Mouse (Mus musculus) hindbrain, embryonic 13.5 days (tissue): Measurements from ENCODE around the gene Ssbp3. TPM values are rescaled to one million over a fixed set of nuclear protein-coding genes. Genes with fewer than 3 reads are reported as not detected.
A peak's percentile ranks its signal among the peaks of the same experiment; 100 is the strongest.

ENCODE experiments used
- ATAC-seq: fragments of 200-750 bp; cut with Nextera tagmentation; 2 replicates; pipeline ENCODE4 v1.8.0; 2017; ENCODE audit warnings: moderate TSS enrichment; ENCODE audit not compliant: low FRiP score
- H3K27ac ChIP-seq: fragments of 300-500 bp; sonication (generic); 2 replicates; pipeline ENCODE4 v1.5.1; 2015; ENCODE audit warnings: inconsistent platforms, mild to moderate bottlenecking, moderate library complexity
- H3K27me3 ChIP-seq: fragments of 300-500 bp; sonication (generic); 2 replicates; pipeline ENCODE4 v1.6.1; 2015; ENCODE audit warnings: mild to moderate bottlenecking, inconsistent platforms
- H3K36me3 ChIP-seq: fragments of 300-500 bp; sonication (generic); 2 replicates; pipeline ENCODE4 v1.6.1; 2015; ENCODE audit warnings: mild to moderate bottlenecking, inconsistent platforms
- H3K4me1 ChIP-seq: fragments of 300-500 bp; sonication (generic); replicated peaks from 2 replicates; pipeline ENCODE4 v1.6.1; 2015; ENCODE audit warnings: inconsistent platforms
- H3K4me2 ChIP-seq: fragments of 300-500 bp; sonication (generic); 2 replicates; pipeline ENCODE4 v1.6.1; 2015; ENCODE audit warnings: inconsistent platforms, mild to moderate bottlenecking, moderate library complexity
- H3K4me3 ChIP-seq: fragments of 300-500 bp; sonication (generic); 2 replicates; pipeline ENCODE4 v1.5.1; 2015; ENCODE audit warnings: mild to moderate bottlenecking, inconsistent platforms
- H3K9ac ChIP-seq: fragments of 300-500 bp; sonication (generic); 2 replicates; pipeline ENCODE4 v1.6.1; 2015; ENCODE audit warnings: mild to moderate bottlenecking, inconsistent platforms
- H3K9me3 ChIP-seq: fragments of 300-500 bp; sonication (generic); 2 replicates; pipeline ENCODE4 v1.6.1; 2016; ENCODE audit warnings: inconsistent platforms
- WGBS: fragments of 180-500 bp; shearing (Covaris S2); methylation state at CpG from one replicate; pipeline ENCODE4 v1.1.7; 2015; 5-methylcytosine and 5-hydroxymethylcytosine counted together
- polyA plus RNA-seq: library from polyadenylated mRNA; unstranded; fragments of >200 nt; fragmentation: Nextera tagmentation; extraction: Ambion mirVana; gene quantifications from 2 replicates; pipeline ENCODE4 v1.2.1, GENCODE M21; 2015

The Ssbp3 gene
- polyA plus RNA-seq, 1 experiment from 2014 or later: 179 TPM

- 91% methylated on average over 3 of the region's 3 CpGs for WGBS
- no peaks in the 10 kb centered on the region for H3K9me3 ChIP-seq
- peaks cover 16% of the 10 kb centered on the region for H3K36me3 ChIP-seq
- ATAC-seq: no peak
- no peak overlapping the region for H3K27ac ChIP-seq
- H3K4me3 ChIP-seq: no peak overlapping the region
- no peak overlapping the region for H3K4me2 ChIP-seq
- peaks cover 71% of the 10 kb centered on the region for H3K4me1 ChIP-seq
- H3K9ac ChIP-seq: no peak overlapping the region
- no peaks in the 10 kb centered on the region for H3K27me3 ChIP-seq
Observed at GRCm38 (mm10) chr4:107012574-107012973, 102.1 kb downstream of the Ssbp3 start.

GRCm38 (mm10) chr4:107013119-107013816, 102.8 kb downstream of the Ssbp3 start:
- Histone ChIP-seq H3K27ac (peak overlapping the region; percentile 36; the same call in 1 of the 2 replicates), H3K36me3 (peaks cover 16% of the 10 kb centered on the region), H3K9me3 (no peaks in the 10 kb centered on the region), H3K27me3 (no peaks in the 10 kb centered on the region), H3K4me3 (no peak overlapping the region), H3K4me2 (no peak overlapping the region), H3K9ac (no peak overlapping the region), H3K4me1 (peaks cover 77% of the 10 kb centered on the region)
- no peak for ATAC-seq
- WGBS: 91% methylated on average over 6 of the region's 6 CpGs

DNA sequence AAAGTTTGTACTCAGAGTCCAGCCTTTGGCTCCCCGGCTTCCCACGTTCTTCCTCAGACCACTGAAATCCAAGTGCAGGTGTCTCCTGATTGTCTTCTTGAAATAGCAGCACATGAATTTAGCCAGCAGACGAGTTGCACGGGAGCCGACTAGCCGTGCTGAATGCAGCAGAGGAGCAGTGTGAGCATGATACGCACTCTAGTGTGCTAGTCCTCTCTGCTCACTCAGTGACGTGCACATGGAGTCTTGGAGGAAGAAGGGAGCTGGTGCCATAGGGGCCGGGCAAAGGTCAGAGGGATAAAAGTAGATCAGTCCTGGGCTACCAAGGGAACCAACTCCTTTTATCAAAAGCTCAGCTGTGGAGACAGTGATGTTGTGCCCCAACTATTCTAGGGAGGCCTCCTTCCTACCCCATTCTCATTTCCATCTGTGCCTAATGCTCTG, 103.3 kb downstream of the Ssbp3 start:
- Histone ChIP-seq H3K4me3 (no peak overlapping the region), H3K9ac (no peak overlapping the region), H3K27ac (no peak overlapping the region), H3K4me1 (peaks cover 77% of the 10 kb centered on the region), H3K36me3 (peaks cover 16% of the 10 kb centered on the region), H3K9me3 (no peaks in the 10 kb centered on the region), H3K4me2 (no peak overlapping the region), H3K27me3 (no peaks in the 10 kb centered on the region)
- WGBS: 88% methylated on average over 9 of the region's 9 CpGs
- no peak for ATAC-seq

DNA sequence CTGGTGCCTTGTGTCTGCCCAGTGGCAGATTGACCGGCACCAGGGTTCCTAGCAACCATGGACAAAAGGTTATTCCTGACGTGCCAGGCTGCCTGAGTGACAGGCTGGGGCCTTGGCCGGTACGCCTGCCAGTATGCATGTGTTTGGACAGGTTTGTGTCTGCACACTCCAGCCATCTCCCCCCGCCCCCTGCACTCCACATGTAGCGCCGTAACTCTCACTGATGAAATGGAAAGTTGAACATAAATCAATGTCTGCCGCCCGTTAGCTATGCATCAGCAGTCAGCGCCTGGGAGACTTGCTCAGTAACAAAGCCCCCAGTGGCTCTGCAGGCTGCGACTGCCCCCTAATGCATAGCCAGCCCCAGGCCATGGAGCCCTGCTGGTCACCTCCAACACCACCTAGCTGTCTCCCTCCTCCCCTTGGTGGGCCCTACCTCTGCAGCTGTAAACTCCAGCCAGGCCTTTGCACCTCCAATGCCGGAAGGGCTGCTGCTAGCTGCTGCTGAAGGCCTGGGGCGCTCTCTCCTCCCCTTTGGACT, 105.5 kb downstream of the Ssbp3 start:
- ATAC-seq: peak; percentile 57
- Histone ChIP-seq H3K4me3 (no peak overlapping the region), H3K4me1 (peaks cover 97% of the 10 kb centered on the region), H3K36me3 (0 out of 2 replicates have a peak, but pooled peaks cover 2% of the 10 kb centered on the region), H3K27me3 (no peaks in the 10 kb centered on the region), H3K9me3 (no peaks in the 10 kb centered on the region), H3K4me2 (peak overlapping the region; percentile 16; the same call in 1 of the 2 replicates), H3K9ac (peak overlapping the region; percentile 51; the same call in 1 of the 2 replicates), H3K27ac (peak overlapping the region; percentile 81)
- WGBS: 19% methylated on average over 13 of the region's 13 CpGs

GRCm38 (mm10) chr4:107017257-107017656, 106.8 kb downstream of the Ssbp3 start:
- peaks cover 100% of the 10 kb centered on the region for H3K4me1 ChIP-seq
- H3K36me3 ChIP-seq: 0 out of 2 replicates have a peak, but pooled peaks cover 2% of the 10 kb centered on the region
- H3K9me3 ChIP-seq: no peaks in the 10 kb centered on the region
- no peak overlapping the region for H3K4me2 ChIP-seq
- no peaks in the 10 kb centered on the region for H3K27me3 ChIP-seq
- peak overlapping the region; percentile 51; the same call in 1 of the 2 replicates for H3K9ac ChIP-seq
- H3K4me3 ChIP-seq: no peak overlapping the region
- ATAC-seq: no peak
- H3K27ac ChIP-seq: peak overlapping the region; percentile 81; the same call in 1 of the 2 replicates

GRCm38 (mm10) chr4:107018521-107018920, 108.0 kb downstream of the Ssbp3 start:
- WGBS: 67% methylated on average over 3 of the region's 3 CpGs
- H3K27ac ChIP-seq: peak overlapping the region; percentile 71

GRCm38 (mm10) chr4:107019027-107019426, 108.5 kb downstream of the Ssbp3 start:
- H3K36me3 ChIP-seq: 0 out of 2 replicates have a peak, but pooled peaks cover 2% of the 10 kb centered on the region
- H3K4me2 ChIP-seq: no peak overlapping the region
- peaks cover 99% of the 10 kb centered on the region for H3K4me1 ChIP-seq
- no peaks in the 10 kb centered on the region for H3K9me3 ChIP-seq
- ATAC-seq: no peak
- peak overlapping the region; percentile 71 for H3K27ac ChIP-seq
- H3K27me3 ChIP-seq: no peaks in the 10 kb centered on the region
- H3K4me3 ChIP-seq: no peak overlapping the region
- 15% methylated on average over 7 of the region's 7 CpGs for WGBS
- H3K9ac ChIP-seq: peak overlapping the region; percentile 43

More at GRCm38 (mm10) chr4:107018521-107018920, 108.0 kb downstream of the Ssbp3 start:
- Histone ChIP-seq H3K4me3 (no peak overlapping the region), H3K27me3 (no peaks in the 10 kb centered on the region), H3K4me2 (no peak overlapping the region), H3K9me3 (no peaks in the 10 kb centered on the region), H3K4me1 (peaks cover 100% of the 10 kb centered on the region), H3K9ac (peak overlapping the region; percentile 43; the same call in 1 of the 2 replicates), H3K36me3 (0 out of 2 replicates have a peak, but pooled peaks cover 2% of the 10 kb centered on the region)
- ATAC-seq: no peak

DNA sequence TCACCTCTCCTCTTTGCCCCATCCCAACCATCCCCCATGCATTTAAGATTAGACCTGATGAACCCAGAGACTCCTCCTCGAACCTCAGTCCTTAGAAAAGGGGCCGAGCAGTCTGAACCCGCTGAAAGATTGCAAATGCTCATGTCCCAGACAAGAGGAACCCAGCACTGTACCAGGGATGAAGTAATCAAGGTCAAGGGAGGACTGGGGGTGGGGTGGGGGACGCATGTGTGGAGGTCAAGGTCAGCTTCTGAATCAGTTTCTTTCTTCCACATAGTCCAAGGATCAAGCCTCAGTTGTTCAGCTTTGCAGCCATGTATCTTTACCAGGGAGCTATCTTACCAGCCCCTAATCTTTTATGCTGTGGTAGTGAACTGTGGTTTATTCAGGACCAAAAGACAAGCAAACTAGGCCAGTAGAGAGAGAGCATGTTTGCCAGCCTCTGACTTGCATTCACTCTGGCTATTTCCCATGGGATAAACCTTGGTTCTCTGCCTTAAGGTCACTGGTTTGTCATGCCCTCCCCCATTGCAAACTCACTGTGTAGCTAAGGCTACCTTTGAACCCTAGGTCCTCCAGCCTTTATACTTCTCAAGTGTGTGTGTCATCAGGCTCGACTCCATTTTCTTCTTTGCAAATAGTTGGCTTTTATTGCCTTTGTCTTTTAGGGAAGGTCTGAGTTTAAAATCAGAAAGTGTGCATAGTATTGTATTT, 109.9 kb downstream of the Ssbp3 start:
- Histone ChIP-seq H3K9ac (no peak overlapping the region), H3K27ac (peak overlapping the region; percentile 71; the same call in 1 of the 2 replicates), H3K4me3 (no peak overlapping the region), H3K4me1 (peaks cover 99% of the 10 kb centered on the region), H3K27me3 (no peaks in the 10 kb centered on the region), H3K4me2 (no peak overlapping the region), H3K36me3 (0 out of 2 replicates have a peak, but pooled peaks cover under 1% of the 10 kb centered on the region), H3K9me3 (no peaks in the 10 kb centered on the region)
- no peak for ATAC-seq
- 66% methylated on average over 5 of the region's 5 CpGs for WGBS

- H3K9ac ChIP-seq: no peak overlapping the region
- peaks cover 3% of the 10 kb centered on the region; the same call in 1 of the 2 replicates for H3K36me3 ChIP-seq
- H3K9me3 ChIP-seq: no peaks in the 10 kb centered on the region
- WGBS: 64% methylated on average over 3 of the region's 3 CpGs
- no peak for ATAC-seq
- no peak overlapping the region for H3K4me3 ChIP-seq
- no peaks in the 10 kb centered on the region for H3K27me3 ChIP-seq
- peaks cover 99% of the 10 kb centered on the region for H3K4me1 ChIP-seq
- H3K4me2 ChIP-seq: no peak overlapping the region
- H3K27ac ChIP-seq: peak overlapping the region; percentile 61
Observed at GRCm38 (mm10) chr4:107021464-107021863, 111.0 kb downstream of the Ssbp3 start.

DNA sequence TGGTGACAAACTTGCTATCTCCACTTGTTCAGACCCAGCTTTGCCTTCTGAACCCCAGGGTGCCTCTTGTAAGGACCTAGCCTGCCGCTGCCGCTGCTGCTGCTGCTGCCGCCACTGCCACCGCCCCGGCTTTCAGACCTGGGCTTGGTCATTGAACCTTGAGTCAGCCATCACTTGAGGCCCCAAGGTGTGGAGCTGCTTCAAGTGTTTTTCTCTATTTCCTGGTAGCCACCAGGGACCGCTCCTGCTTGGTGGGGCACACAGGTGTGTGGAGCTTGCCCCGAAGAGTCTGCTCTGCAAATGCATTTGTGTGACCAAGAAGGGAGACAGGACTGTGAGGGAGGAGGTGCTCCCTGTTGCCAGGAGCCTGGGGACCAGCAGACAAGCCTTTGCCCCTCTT, 114.4 kb downstream of the Ssbp3 start:
- no peaks in the 10 kb centered on the region for H3K27me3 ChIP-seq
- H3K27ac ChIP-seq: no peak overlapping the region
- H3K36me3 ChIP-seq: peaks cover 14% of the 10 kb centered on the region
- 79% methylated on average over 7 of the region's 7 CpGs for WGBS
- H3K4me3 ChIP-seq: no peak overlapping the region
- ATAC-seq: no peak
- H3K4me1 ChIP-seq: peaks cover 77% of the 10 kb centered on the region
- no peak overlapping the region for H3K4me2 ChIP-seq
- no peaks in the 10 kb centered on the region for H3K9me3 ChIP-seq
- no peak overlapping the region for H3K9ac ChIP-seq

DNA sequence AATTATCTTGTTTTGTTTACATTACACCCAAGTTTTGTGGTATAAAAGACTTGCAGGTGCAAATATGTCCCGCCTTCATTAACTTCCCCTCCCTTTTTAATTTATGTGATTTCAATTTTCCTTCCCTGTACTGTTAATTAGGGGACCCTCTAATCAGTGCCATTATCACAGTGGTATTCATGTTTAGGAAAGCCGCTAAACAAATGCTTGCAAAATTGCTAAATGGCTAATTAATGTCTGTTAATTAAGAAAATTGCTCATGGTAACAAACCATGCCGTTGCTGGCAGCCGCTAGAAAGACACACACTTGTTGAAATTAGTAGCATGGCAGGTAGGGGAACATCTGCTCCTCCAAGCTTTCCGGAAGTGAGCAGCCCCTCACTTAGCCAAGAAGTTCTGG, 114.9 kb downstream of the Ssbp3 start:
- Histone ChIP-seq H3K27me3 (no peaks in the 10 kb centered on the region), H3K9ac (no peak overlapping the region), H3K27ac (no peak overlapping the region), H3K4me1 (peaks cover 72% of the 10 kb centered on the region), H3K4me3 (no peak overlapping the region), H3K4me2 (no peak overlapping the region), H3K36me3 (peaks cover 18% of the 10 kb centered on the region), H3K9me3 (no peaks in the 10 kb centered on the region)
- WGBS: 66% methylated on average over 5 of the region's 5 CpGs
- no peak for ATAC-seq

- 0 out of 2 replicates have a peak overlapping the region, but pooled peaks have one; percentile 8 for H3K9ac ChIP-seq
- no peak overlapping the region; the same call in 1 of the 2 replicates for H3K27ac ChIP-seq
- no peaks in the 10 kb centered on the region for H3K27me3 ChIP-seq
- H3K4me2 ChIP-seq: no peak overlapping the region
- H3K4me1 ChIP-seq: peaks cover 61% of the 10 kb centered on the region
- ATAC-seq: no peak
- WGBS: 68% methylated on average over 8 of the region's 8 CpGs
- H3K9me3 ChIP-seq: no peaks in the 10 kb centered on the region
- peaks cover 29% of the 10 kb centered on the region for H3K36me3 ChIP-seq
- H3K4me3 ChIP-seq: no peak overlapping the region
Observed at GRCm38 (mm10) chr4:107026451-107026850, 116.0 kb downstream of the Ssbp3 start.
